Mouse (Mus musculus) adrenal gland, postnatal 4 days (tissue): Measurements from ENCODE around the gene Atp1a3. TPM values are rescaled to one million over a fixed set of nuclear protein-coding genes. Genes with fewer than 3 reads are reported as not detected.
A peak's percentile ranks its signal among the peaks of the same experiment; 100 is the strongest.

ENCODE experiments used
- DNase-seq, 2 experiments: peaks; one replicate each; pipeline ENCODE4 v3.0.0; 2021 to 2022; ENCODE audit warnings: low spot score in 2 of 2, mixed read lengths in 2 of 2
- microRNA-seq: library from miRNA; unstranded; fragments of <30 nt; microRNA quantifications from one replicate; pipeline ENCODE4 v1.2.0, GENCODE M21; 2021
- total RNA-seq, 2 experiments: library from RNA; stranded (reverse); gene quantifications; 2 replicates each; pipeline ENCODE4 v1.2.3; 2021

Gene Atp1a3
- total RNA-seq, 2 experiments from 2014 or later = 66.4 to 69.0 TPM

GRCm38 (mm10) chr7:24967966-24968365, 37.8 kb downstream of the Atp1a3 start:
- DNase-seq = no peak

- DNase-seq = peak; percentile 46 to 51
Observed at GRCm38 (mm10) chr7:24964897-24965535, 40.7 kb downstream of the Atp1a3 start.

DNA sequence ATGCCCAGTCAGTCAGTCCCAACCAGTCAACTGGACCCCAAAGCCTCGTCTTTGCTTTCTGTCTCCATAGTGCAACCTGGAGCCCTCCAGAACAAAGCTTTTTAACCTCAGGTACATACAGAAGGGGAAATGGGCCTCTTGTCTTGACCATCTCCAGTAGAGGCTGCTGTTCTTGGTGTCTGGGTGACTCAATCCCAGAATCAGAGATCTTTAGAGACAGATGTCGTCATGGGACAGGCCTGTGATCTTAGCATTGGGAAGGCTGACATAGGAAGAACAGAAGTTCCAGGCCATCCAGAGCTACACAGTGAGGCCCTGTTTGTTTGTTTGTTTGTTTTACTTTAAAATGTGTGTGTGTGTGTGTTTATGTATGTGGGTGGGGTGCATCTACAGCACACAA, 41.5 kb downstream of the Atp1a3 start:
- DNase-seq = no peak

DNA sequence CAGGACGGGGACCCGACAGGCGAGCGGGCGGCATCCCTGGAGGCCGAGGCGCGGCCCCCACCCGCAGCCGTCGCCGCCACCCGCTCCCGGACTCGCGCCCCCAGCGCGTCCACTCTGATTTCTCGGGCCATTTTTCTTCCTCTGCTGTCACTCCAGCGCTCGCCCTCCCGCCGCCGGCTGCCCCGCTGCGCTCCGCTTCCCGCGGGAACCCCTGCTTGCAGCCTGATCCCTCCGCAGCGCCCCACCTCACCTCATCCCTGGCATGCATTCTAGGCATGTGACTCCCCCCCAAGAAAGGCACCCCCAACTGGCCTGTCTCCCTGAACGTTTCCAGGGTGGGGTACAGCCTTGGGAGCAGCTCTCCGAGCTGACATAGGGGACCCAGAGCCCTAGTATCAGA, 50.5 kb downstream of the Atp1a3 start:
- no peak for DNase-seq

- DNase-seq = no peak
Observed at GRCm38 (mm10) chr7:24954450-24954849, 51.3 kb downstream of the Atp1a3 start.

DNA sequence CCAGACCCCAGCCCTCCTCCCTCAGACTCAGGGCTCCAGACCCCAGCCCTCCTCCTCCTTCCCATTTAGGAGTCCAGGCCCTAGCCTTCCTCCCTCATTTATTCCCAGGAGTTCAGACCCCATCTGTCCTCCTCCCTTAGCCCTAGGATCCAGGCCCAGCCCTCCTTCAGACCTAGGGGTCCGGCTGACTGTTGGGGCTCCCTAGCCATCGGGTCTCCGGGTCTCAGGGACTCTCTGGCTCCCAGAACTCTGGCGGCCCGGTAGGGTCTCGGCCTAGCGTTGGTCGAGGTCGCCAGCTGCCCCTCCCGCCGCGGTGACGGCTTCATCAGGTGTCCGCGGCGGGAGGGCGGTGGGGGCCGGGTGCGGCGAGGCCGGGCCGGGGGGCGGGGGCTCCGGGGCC, 51.8 kb downstream of the Atp1a3 start:
- no peak for DNase-seq

DNA sequence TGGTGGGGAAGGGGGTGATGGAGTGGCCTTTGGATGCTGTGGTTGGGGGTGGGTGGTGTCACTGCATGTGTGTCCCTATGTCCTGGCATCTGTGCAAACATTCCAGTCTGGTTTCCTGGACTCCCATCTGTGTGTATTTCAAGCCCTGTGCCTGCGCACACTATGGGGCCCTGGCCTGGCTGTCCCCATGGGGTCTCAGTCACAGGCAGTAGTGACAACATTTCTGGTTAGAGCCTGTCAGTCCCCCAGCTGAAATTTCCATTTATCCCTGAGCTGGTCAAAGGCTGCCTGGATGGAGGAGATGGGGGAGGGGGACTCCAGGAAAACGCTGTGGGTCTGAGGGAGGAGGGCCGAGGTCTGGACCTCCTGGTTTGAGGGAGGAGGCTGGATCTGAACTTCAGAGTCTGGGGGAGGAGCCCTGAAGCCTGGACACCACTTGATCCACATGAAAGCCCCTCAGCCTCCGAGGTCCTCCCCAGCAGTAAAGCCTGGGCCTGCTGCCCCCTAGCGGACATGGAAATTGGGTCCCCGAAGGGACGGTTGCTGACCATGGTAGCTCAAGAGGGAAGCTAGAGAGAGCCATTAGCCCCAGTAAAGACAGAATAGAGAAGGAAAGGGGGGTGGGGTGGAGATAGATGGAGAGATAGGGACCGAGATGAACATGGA, 55.7 kb downstream of the Atp1a3 start:
- DNase-seq = peak; percentile 55 to 65

GRCm38 (mm10) chr7:24948774-24949173, 57.0 kb downstream of the Atp1a3 start:
- no peak for DNase-seq

DNA sequence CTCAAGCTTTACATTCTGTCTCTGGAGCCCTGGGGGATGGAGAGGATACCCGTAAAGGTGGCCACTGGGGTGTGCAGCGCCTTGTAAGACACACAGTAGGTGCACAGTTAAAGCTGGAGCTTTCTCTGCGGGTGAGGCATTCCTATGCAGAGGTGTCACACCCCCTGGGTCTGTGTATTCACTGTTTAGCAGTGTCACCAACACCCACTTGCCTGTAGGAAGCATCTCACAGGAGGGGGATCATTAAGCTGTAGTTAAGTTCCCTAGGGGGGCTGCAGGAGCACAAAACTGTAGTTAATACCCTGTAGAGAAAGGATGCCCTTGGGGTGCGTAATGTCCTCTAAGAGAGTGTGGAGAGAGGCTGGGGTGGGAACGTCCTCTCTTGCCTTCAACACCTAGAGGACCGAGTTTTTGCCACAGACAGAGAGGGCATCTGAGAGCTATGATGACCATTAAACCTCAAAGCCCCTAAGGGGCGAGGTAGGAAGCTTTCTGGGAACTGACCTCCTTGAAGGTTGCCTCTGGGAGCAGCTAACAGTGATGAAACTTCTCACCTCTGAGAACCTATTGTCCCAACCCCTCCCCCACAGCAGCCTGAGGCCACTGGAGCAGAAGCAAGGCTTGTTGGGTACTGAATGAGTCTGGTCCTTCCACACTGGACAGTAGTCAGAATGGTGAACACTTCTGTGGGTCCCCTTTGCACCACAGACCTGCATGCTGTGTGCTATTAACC, 58.3 kb downstream of the Atp1a3 start:
- DNase-seq = no peak

GRCm38 (mm10) chr7:24944257-24944950, 61.4 kb downstream of the Atp1a3 start, which contains the start of gene Gm4881:
Gene Gm4881 (minus strand): TSS chr7:24944494.
- DNase-seq = no peak

- no peak for DNase-seq
Observed at GRCm38 (mm10) chr7:24943641-24944040, 62.1 kb downstream of the Atp1a3 start.

- no peak for DNase-seq
Observed at GRCm38 (mm10) chr7:24931651-24932050, 74.1 kb downstream of the Atp1a3 start.

- no peak for DNase-seq
Observed at GRCm38 (mm10) chr7:24930475-24930874, 75.3 kb downstream of the Atp1a3 start.

Small RNAs within 50 kb of the gene (microRNA-seq; reads per million reads assigned to microRNA genes)
- 1.8 reads per million for gene Mir7046
- not detected for gene Mir7047

Other genes with a start within 250 kb of the Atp1a3 start
- 1 to 10 TPM; 1.5 to 3.9 TPM for gene Cd177, start 245.6 kb downstream of the Atp1a3 start, total RNA-seq
- gene Ceacam10, start 228.8 kb downstream of the Atp1a3 start, total RNA-seq = under 1 TPM; 0.48 to 0.51 TPM
- under 1 TPM in 1 of 2 experiments, not detected in 1; 0.92 TPM for gene Gm9844, start 143.7 kb downstream of the Atp1a3 start, total RNA-seq
- gene Lypd4, start 136.0 kb downstream of the Atp1a3 start, total RNA-seq = not detected
- gene Dmrtc2, start 135.9 kb downstream of the Atp1a3 start, total RNA-seq = under 1 TPM in 1 of 2 experiments, not detected in 1; 0.17 TPM
- gene Rps19, start 121.6 kb downstream of the Atp1a3 start, total RNA-seq = 1,000 to 10,000 TPM; 1,415 to 1,431 TPM
- 1 to 10 TPM; 1.1 to 3.2 TPM for gene Cd79a, start 108.6 kb downstream of the Atp1a3 start, total RNA-seq
- gene Arhgef1, start 103.0 kb downstream of the Atp1a3 start, total RNA-seq = 100 to 1,000 TPM; 159 to 161 TPM
- not detected for gene Gm4881, start 61.5 kb downstream of the Atp1a3 start, total RNA-seq
- gene Rabac1, start 33.2 kb downstream of the Atp1a3 start, total RNA-seq = 100 to 1,000 TPM; 204 to 208 TPM
- 10 to 100 TPM; 38.1 to 45.1 TPM for gene Grik5, start 66.4 kb upstream of the Atp1a3 start, total RNA-seq
- 10 to 100 TPM; 22.3 to 24.4 TPM for gene Zfp574, start 66.6 kb upstream of the Atp1a3 start, total RNA-seq
- 1 to 10 TPM; 3.7 to 4.1 TPM for gene Pou2f2, start 173.8 kb upstream of the Atp1a3 start, total RNA-seq
- 10 to 100 TPM; 15.6 to 16.4 TPM for gene Dedd2, start 214.7 kb upstream of the Atp1a3 start, total RNA-seq
- gene Zfp526, start 215.5 kb upstream of the Atp1a3 start, total RNA-seq = 10 to 100 TPM; 15.9 to 16.3 TPM
- gene Gsk3a, start 231.9 kb upstream of the Atp1a3 start, total RNA-seq = 10 to 100 TPM; 84.8 to 89.3 TPM
- 10 to 100 TPM; 47.5 to 50.4 TPM for gene Erf, start 244.8 kb upstream of the Atp1a3 start, total RNA-seq